Mouse (Mus musculus): Measurements from ENCODE around the gene Akap7.
A peak's percentile ranks its signal among the peaks of the same experiment; 100 is the strongest.

Gene Akap7

DNA sequence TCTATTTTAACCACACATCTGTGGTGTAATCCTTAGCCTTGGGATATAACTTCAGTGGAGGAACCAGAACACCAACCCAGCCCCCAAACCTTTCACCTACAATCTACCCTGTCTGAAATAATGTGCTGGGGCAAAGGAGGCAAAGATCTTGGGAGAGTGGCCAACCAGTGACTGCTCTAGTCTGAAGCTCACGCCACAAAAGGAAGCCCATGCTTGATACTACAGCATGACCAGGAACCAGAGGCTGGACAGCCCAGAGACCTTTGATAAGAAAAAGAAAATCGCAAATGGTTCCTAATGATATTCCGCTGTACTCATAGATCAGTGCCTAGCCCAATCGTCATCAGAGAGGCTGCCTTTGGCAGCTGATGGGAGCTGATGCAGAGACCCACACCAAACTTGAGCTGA lies 9.4 kb downstream of the Akap7 start:
- peak; percentile 22 to 81 for DNase-seq (ENCODE audit: inconsistent age in 2 of 2, low spot score in 1 of 2)

GRCm38 (mm10) chr10:25297666-25298263 lies 9.9 kb downstream of the Akap7 start:
- peak in 1 of 2 experiments; percentile 22 for DNase-seq (ENCODE audit: inconsistent age in 2 of 2, low spot score in 1 of 2)

GRCm38 (mm10) chr10:25296657-25297369 lies 10.9 kb downstream of the Akap7 start:
- peak; percentile 93 to 97 for DNase-seq (ENCODE audit: inconsistent age in 2 of 2, low spot score in 1 of 2)

DNA sequence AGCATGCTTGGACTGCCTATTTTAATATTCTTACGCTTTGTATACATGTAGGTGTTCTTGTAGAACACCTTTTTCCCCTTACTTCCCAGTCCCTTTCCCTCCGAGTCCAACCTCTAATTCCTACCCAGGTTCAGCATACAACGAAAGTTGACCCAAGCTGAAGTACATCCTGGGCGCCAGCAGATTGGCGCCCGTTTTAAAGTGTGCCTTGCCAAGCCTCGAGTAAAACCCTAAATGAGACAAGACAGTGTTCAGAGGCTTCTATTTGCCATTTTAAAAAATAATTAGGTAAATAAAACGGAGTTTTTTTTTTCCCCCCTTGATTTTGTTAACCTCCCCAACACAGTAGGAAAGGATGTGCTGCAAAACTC lies 11.4 kb downstream of the Akap7 start:
- DNase-seq (ENCODE audit: inconsistent age in 2 of 2, low spot score in 1 of 2): peak in 1 of 2 experiments; percentile 16

GRCm38 (mm10) chr10:25295836-25296235 lies 11.8 kb downstream of the Akap7 start:
- no peak for DNase-seq (ENCODE audit: inconsistent age in 2 of 2, low spot score in 1 of 2)

DNA sequence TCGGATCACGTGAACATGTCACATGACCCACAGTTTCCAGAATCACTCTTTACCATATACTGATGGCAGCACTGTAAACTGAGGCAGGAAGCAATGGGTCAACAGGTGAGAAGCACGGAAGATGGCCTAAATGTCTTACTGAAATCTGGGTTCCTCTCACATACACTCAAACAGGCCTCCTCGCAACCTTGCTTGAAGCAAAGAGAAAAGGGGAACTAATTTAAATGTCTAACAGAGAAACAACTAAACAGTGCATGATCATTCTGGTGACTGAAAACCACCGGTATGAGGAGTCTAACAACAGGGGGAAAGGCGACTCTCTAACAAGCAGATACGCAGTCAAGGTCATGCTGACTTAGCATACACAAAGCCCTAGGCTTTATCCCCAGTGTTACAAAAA lies 12.7 kb downstream of the Akap7 start:
- no peak for DNase-seq (ENCODE audit: inconsistent age in 2 of 2, low spot score in 1 of 2)

- DNase-seq (ENCODE audit: inconsistent age in 2 of 2, low spot score in 1 of 2): no peak
Observed at GRCm38 (mm10) chr10:25293796-25294195, 13.9 kb downstream of the Akap7 start.

- peak; percentile 29 to 57 for DNase-seq (ENCODE audit: inconsistent age in 2 of 2, low spot score in 1 of 2)
Observed at GRCm38 (mm10) chr10:25291053-25291452, 16.6 kb downstream of the Akap7 start.

GRCm38 (mm10) chr10:25285100-25285811 lies 22.4 kb downstream of the Akap7 start:
- DNase-seq (ENCODE audit: inconsistent age in 2 of 2, low spot score in 1 of 2): peak in 1 of 2 experiments; percentile 73

DNA sequence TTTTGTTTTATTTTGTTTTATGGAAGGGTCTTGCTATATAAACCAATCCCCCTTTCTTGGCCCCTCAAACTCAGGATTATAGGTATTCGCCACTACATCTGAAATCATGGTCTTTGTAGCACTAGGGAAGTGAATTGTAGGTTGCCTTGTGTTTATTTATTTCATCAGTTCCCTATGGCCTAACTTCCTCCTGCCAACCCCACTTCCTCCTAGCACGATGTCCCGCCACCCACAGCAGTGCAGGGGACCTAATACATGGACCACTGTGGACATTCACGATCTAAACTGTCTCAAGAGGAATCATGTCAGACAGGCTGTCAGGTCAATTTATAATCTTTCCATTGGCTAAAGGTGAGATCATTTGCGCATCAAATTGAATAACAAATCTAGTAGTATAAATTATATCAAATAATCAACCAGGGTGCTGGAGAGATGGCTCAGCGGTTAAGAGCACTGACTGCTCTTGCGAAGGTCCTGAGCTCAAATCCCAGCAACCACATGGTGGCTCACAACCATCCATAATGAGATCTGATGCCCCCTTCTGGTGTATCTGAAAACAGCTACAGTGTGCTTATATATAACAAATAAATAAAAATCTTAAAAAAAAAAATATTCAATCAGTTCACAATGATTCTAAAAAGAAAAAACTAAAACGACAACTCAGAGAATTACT lies 23.1 kb downstream of the Akap7 start:
- no peak for DNase-seq (ENCODE audit: inconsistent age in 2 of 2, low spot score in 1 of 2)

DNA sequence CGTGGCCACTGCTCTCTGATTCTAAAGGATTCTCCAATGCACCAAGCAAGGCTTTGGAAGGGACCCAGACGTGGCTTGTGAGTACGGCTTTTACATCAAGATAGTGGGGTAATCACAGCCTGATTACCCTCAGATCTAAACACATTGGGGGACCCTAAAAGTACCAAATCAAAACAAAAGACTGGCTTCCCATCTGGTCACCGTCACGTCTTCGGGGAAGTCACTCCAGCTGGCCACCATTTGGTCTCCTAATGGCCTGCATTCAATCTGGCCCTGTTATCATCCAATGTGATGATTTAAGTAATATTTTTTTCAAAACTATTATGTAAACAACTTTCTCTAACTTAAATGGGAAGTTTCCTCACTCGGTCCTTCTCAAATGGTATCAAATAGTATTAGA lies 24.3 kb downstream of the Akap7 start:
- no peak for DNase-seq (ENCODE audit: inconsistent age in 2 of 2, low spot score in 1 of 2)

GRCm38 (mm10) chr10:25280141-25280540 lies 27.5 kb downstream of the Akap7 start:
- no peak for DNase-seq (ENCODE audit: inconsistent age in 2 of 2, low spot score in 1 of 2)

DNA sequence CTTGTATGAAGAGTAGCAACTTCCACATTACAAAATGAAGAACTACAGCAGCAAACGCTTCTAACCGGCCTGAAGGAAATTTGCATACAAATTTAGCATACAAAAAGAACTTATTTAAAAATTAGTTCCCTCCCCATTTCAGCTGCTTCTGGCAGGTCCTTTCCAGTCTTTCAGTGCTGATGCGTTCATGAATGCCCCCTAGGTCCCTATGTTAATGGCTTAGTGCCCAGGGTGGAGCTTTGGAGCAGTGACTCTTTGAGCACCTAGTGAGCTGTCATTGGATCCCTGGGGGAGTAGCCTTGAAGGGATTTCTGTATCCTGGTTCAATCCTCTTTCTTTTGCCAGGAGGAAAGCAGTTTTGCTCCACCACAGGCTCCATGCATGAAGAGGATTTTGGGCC lies 28.3 kb downstream of the Akap7 start:
- DNase-seq (ENCODE audit: inconsistent age in 2 of 2, low spot score in 1 of 2): no peak

DNA sequence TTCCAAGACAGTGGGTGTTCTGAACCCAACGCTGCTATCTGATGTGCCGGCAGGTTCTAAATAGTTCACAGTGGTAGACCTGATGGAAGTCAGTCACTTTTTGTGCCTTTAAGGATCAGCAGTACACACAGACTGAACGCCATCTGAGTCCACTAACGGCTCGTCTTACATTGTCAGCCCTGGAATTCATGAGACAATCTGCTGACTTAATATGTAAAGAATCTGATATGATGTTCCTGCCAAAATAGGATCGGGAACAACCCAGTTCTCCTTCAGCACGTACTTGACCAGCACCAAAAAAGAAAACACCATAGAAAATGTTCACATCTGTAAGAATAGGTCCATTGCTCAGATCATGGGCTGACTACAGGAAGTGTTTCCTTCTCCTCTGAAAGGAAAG lies 32.2 kb downstream of the Akap7 start:
- peak in 1 of 2 experiments; percentile 19 for DNase-seq (ENCODE audit: inconsistent age in 2 of 2, low spot score in 1 of 2)

DNA sequence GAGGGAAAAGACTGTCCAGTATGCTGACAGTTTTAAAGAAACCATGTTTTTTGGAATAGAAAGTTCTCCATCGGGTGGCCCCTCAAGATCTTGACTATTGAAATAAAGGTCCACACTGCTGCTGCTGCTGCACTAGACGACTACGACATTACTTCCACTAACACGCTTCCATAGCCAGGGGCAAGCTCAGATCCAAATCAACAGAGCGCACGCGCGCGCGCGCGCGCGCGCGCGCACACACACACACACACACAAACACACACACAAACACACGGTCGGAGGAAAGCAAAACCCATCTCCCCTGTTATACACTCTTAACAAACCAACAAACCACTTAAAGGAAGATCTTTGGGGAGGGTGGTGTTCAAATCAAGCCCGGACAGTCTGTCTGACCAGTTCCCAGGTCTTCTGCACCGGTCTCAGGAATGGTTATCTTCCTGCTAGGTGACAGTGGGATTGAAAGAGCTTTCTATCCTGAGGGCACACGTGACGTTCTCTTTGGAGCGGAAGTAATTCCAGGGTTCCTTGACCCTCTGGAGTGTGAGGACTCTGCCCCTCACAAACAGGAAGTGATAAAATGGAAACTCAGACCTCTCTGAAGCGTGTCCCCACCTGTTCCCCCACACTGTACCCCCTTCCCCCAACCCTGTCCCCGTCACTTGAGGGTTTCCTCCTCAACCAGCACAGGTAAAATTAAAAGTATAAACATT lies 32.9 kb downstream of the Akap7 start:
- no peak for DNase-seq (ENCODE audit: inconsistent age in 2 of 2, low spot score in 1 of 2)

DNA sequence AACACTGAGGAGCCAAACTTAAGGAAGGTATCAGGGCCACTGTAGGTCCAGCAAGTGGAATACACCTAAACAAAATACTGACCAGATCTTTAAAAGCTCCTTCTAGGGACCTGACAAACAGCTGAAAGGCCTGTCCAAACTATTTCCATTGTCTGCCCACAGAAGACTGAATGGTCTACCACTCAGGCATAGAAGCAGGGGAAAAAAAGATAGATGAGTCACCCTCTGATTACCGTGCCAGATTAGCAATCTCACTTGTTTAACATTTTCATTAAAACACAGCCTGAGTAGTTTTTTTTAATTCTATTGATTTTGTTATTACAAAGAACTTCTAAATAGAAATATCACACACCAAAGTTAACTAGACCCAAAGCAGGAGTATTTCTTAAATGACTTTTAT lies 33.9 kb downstream of the Akap7 start:
- DNase-seq (ENCODE audit: inconsistent age in 2 of 2, low spot score in 1 of 2): no peak

GRCm38 (mm10) chr10:25271756-25272155 lies 35.9 kb downstream of the Akap7 start:
- peak; percentile 47 to 76 for DNase-seq (ENCODE audit: inconsistent age in 2 of 2, low spot score in 1 of 2)

- no peak for DNase-seq (ENCODE audit: inconsistent age in 2 of 2, low spot score in 1 of 2)
Observed at GRCm38 (mm10) chr10:25271207-25271606, 36.5 kb downstream of the Akap7 start.

GRCm38 (mm10) chr10:25268476-25269351 lies 39.0 kb downstream of the Akap7 start:
- DNase-seq (ENCODE audit: inconsistent age in 2 of 2, low spot score in 1 of 2): peak in 1 of 2 experiments; percentile 88

GRCm38 (mm10) chr10:25261176-25261575 lies 46.5 kb downstream of the Akap7 start:
- no peak for DNase-seq (ENCODE audit: inconsistent age in 2 of 2, low spot score in 1 of 2)
